10 mouse cellular contexts compared by ENCODE assay signal in genomic region chr11:44323314-44323713, GRCm38 (mm10).
DNase-seq lines count a peak whose midpoint lies in the region; ATAC-seq and TF ChIP-seq lines count a peak whose summit lies in the region.
"Had no signal": no experiment of that assay in that cellular context is flagged by ENCODE, and none has a peak within 500 bp of the region (broad histone marks: within the 10 kb centered on the region; RNA-seq: fewer than 3 reads in every experiment).

No protein-coding gene starts in this region.

- no peak overlapping the region for H3K9ac ChIP-seq in hindbrain, embryonic 11.5 days (ENCODE audit: low read depth, low read length)
- H3K9ac ChIP-seq: lung, embryonic 15.5 days had no signal

- TF ChIP-seq CTCF in left cerebral cortex, adult 2 months (IDR thresholded peaks at IDR 0.05) = no peak

- intact Hi-C loops in left cerebral cortex, adult 2 months (cut with DNase I) = loop anchor here (1.0 kb wide), 1 partner anchor 93 kb away; no protein-coding TSS in a partner anchor

- ATAC-seq in erythroid progenitor cell, adult 5-6 weeks (replicated peaks; ENCODE audit: low FRiP score, poor library complexity, severe bottlenecking) = no peak
- ATAC-seq in hindbrain, embryonic 11.5 days (ENCODE audit: low FRiP score) = no peak

- H3K27ac ChIP-seq in left cerebral cortex, adult 2 months = no peak overlapping the region
- no peak overlapping the region for H3K27ac ChIP-seq in hindbrain, embryonic 11.5 days (ENCODE audit: low read depth, low read length)
- H3K27ac ChIP-seq: lung, embryonic 15.5 days had no signal

- H3K4me3 ChIP-seq in left cerebral cortex, adult 2 months = no peak overlapping the region
- no peak overlapping the region for H3K4me3 ChIP-seq in hindbrain, embryonic 11.5 days (ENCODE audit: low read depth, low read length)
- H3K4me3 ChIP-seq: lung, embryonic 15.5 days had no signal

- peak; percentile 76 to 84 for DNase-seq in adrenal gland, adult (ENCODE audit: inconsistent age in 2 of 2, low spot score in 1 of 2)
- DNase-seq in adrenal gland, postnatal 4 days (ENCODE audit: low spot score in 2 of 2) = no peak
- DNase-seq in urinary bladder, postnatal 25 days (ENCODE audit: low spot score) = peak; percentile 37
- DNase-seq in urinary bladder, adult 2 months (ENCODE audit: low spot score) = no peak
- peak; percentile 38 to 57 for DNase-seq in left cerebral cortex, adult 2 months (ENCODE audit: extremely low spot score in 1 of 2, low spot score in 2 of 2)
- no peak for DNase-seq in spleen, postnatal 10 days (ENCODE audit: low spot score in 2 of 2)
- no peak for DNase-seq in hindbrain, embryonic 11.5 days (ENCODE audit: low spot score)
- DNase-seq: thymus, adult 18-20 months had no signal

- no peaks in the 10 kb centered on the region for H3K4me1 ChIP-seq in hindbrain, embryonic 11.5 days (replicated peaks; ENCODE audit: control insufficient read depth, insufficient read depth, low read length)
- H3K4me1 ChIP-seq: lung, embryonic 15.5 days had no signal

- H3K27me3 ChIP-seq in hindbrain, embryonic 11.5 days (ENCODE audit: control insufficient read depth, insufficient read depth, low read length) = no peaks in the 10 kb centered on the region
- H3K27me3 ChIP-seq: lung, embryonic 15.5 days had no signal

- no peaks in the 10 kb centered on the region for H3K9me3 ChIP-seq in hindbrain, embryonic 11.5 days (ENCODE audit: control insufficient read depth, low read length)
- H3K9me3 ChIP-seq: lung, embryonic 15.5 days had no signal

- 79% methylated on average over 2 of the region's 2 CpGs for WGBS in hindbrain, embryonic 11.5 days

- H3K36me3 ChIP-seq in hindbrain, embryonic 11.5 days (ENCODE audit: control insufficient read depth, insufficient read depth, low read length) = no peaks in the 10 kb centered on the region
- H3K36me3 ChIP-seq: lung, embryonic 15.5 days had no signal

- no peak overlapping the region for H3K4me2 ChIP-seq in hindbrain, embryonic 11.5 days (replicated peaks; ENCODE audit: low read depth, low read length)
- H3K4me2 ChIP-seq: lung, embryonic 15.5 days had no signal

Comparison
In these comparisons a context has a peak if more than half of its experiments do, and no peak if none do; other contexts are left out.
1. DNase-seq: peak in adrenal gland, adult (2 of 2), urinary bladder, postnatal 25 days (single experiment) and left cerebral cortex, adult 2 months (2 of 2); none in adrenal gland, postnatal 4 days (0 of 2), urinary bladder, adult 2 months (single experiment), spleen, postnatal 10 days (0 of 2) and hindbrain, embryonic 11.5 days (single experiment).